Mouse (Mus musculus) MEL-GATA-1-ER (cell line): ENCODE measurements around the gene Prok1.

Experiments
- DNase-seq: peaks from one replicate; pipeline ENCODE4 v3.0.0-alpha.2; 2012; ENCODE audit warnings: low read depth; ENCODE audit errors: extremely low read depth

Prok1 gene

DNA sequence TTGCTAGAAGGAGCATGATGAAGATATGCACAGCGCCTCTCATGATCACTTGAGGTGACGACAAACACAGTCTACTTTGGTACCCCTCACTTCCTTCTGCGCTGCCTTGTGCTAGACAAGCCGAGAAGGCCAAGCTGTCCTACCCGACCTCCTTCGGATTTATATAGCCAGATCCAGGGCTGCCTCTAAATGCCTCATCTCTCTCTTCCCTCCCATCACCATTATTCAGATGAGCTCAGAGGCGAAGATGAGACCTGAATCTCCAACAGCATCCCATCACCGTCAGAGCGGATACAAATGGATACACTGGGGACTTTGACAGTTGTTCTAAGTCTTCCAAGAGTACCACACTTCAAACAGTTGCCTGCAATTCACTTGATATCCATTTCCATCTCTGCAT lies at the start of gene Prok1:
Gene Prok1, minus strand, starts transcription at position 101 of the 400 bp plus-strand sequence.
- no peak for DNase-seq

DNA sequence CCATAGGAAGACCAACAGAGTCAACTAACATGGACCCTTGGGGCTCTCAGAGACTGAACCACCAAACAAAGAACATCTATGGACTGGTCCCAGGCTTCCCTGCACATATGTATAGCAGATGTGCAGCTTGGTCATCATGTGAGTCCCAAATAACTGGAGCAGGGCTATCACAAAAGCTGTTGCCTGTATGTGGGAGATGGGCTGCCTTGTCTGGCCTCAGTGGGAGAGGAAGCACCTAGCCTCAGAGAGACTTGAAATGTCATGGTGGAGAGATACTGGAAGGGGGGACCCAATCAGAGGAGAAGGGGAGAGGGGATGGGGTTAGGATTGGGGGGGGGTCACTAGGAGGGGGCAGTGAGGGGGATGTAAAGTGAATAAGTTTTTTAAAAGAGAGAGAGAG lies 47.8 kb upstream of the Prok1 start:
- no peak for DNase-seq

DNA sequence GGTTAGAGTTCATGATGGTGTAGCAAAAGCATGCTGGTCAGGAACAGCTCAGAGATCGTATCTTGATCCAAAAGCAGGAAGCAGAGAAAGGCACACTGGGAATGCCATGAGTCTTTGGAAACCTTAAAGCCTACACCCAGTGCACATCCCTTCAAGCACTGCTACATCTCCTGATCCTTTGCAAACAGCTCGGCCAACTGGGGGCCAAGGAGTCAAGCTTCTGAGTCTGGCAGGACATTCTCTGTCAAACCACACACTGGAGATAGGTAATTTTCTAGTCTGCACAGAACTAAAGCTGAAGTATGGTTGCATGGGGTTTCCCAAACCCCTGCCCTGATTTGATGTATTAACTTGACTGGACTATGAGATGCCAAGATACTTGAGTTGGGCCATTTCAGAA lies 46.6 kb upstream of the Prok1 start:
- DNase-seq = no peak

DNA sequence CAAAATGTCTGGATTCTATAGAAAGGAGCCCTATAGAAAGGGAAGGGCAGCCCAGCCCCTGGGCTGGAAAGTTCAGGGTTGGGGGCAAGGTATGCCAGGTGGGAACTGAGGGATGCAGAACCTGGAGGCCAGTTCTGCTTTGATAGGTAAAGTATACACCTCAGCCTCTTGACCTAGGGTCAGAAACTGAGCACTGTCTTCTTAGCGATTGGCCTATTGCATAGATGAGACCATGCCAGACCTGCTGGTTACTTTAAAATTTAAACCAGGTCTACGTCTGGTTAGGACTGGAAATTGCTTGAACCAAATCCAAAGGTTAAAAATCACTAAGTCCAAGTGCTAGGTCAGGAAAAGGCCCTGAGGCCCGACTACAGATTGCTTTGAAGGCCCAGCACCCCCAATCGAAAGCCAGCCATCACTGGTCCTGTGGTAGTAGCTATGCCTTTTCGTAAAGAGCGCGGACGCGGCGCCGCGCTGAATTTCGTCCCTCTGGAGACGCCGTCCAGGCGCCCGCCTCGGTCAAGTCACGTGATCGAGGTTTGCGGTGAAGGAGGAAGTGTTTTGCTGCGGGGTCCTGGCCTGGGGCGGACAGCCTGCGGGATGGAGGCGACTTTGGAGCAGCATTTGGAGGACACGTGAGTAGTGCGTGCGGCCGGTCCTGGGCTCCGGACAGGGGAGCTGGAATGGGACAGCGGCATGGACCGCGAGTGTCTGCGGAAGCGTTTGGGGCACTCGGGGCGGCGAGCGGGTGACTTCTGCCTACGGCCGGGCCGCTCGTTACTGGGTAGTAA lies 39.2 kb upstream of the Prok1 start, which contains the start of gene Lamtor5:
Gene Lamtor5, plus strand, starts transcription at position 380 of the 791 bp plus-strand sequence.
- peak; percentile 82 for DNase-seq

DNA sequence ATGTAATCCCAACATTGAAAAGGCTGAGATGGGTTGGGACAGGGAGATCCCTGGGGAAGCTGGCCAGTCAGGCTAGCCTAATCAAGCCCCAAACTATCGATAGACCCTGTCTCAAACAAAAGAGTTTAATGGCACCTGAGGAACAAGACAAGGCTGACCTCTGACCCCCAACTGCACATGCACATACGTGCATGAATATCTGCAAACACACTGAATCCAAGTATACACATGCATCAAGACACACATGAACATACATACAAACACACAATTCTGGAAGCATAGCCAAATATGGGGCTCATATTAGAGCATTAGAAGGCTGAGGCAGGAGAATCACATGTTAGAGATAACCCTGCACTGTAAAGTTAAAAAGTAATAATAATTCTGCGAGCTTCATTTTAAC lies 37.1 kb upstream of the Prok1 start:
- no peak for DNase-seq

DNA sequence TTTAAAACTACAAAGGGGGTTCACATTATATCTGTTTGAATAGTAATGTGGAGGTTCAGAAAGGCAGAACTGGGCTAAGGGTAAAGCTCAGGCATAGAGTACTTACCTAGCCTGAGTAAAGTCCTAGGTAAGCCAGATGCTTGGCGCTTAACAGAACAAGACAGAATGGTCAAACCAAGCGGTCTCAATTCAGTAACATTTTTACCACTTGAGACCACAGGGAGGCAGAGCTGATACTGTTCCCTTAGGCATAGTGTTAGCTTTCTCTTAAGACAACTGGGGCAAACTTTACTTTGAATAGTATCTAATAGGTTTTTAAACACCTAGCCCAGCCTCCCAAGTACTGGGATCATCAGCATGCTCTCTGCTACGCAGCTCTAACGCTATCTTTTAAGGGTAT lies 36.5 kb upstream of the Prok1 start:
- no peak for DNase-seq

GRCm38 (mm10) chr3:107275351-107275750 lies 35.8 kb upstream of the Prok1 start:
- no peak for DNase-seq

- DNase-seq = peak; percentile 52
These were observed 34.3 kb upstream of the Prok1 start for GRCm38 (mm10) chr3:107273820-107274219.

GRCm38 (mm10) chr3:107272433-107272832 lies 32.9 kb upstream of the Prok1 start:
- peak; percentile 34 for DNase-seq

GRCm38 (mm10) chr3:107266814-107267345 lies 27.4 kb upstream of the Prok1 start:
- no peak for DNase-seq

DNA sequence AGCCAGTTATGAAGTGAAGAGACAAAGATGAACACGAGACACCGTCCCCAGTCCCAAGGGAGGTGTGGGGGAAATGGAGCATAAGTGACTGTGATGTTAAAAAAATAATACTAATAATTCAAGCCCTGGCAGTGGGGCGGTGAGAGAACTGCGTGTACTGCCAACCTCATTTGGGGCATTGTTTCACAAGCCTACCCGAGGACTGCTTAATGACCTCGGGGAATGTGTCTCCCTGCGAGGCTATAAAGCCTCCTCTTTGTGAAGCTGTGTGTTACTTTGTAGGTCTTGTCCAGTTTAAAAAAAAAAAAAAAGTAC lies 22.3 kb upstream of the Prok1 start:
- no peak for DNase-seq

DNA sequence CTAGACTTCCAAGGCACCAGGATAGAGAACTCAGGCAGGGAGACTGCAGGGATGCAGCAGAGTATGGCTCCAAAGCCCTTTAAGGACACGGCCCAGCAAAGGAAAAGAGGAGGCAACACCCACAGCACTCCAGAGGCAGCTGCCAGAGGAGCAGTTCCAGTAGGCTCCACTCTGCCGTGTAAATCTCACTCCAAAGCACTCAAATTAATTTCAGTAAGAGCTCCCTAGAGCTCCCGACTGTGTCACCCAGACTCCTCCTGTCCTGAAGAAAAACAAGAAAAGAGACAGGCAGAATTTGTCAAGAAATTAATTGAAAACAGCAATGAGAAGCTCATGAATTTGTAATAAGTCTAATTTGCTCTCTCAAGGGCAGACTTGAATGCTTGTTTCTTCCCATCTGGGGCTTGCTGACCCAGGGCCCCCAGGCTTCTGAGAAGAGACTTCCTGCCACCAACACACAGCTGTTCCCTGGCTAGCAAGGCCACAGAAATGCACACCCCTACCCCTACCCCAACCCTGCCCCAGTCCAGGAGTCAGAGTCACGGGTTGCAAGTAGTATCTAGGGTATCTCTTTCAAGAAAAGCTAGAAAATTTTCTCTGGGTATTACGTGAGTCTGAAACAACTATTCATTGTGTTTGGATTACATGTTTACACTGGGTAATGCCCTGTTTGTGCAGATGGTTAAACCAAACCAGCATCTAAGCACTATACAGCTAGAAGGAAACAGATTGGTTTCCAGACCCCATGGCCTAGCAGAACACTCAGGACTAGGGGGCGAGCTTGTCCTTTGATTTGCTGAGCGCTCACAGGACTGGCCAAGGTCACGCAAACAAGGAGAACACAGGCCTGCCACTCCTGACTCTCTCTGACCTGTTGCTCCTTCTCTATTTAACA lies 21.7 kb upstream of the Prok1 start:
- no peak for DNase-seq

DNA sequence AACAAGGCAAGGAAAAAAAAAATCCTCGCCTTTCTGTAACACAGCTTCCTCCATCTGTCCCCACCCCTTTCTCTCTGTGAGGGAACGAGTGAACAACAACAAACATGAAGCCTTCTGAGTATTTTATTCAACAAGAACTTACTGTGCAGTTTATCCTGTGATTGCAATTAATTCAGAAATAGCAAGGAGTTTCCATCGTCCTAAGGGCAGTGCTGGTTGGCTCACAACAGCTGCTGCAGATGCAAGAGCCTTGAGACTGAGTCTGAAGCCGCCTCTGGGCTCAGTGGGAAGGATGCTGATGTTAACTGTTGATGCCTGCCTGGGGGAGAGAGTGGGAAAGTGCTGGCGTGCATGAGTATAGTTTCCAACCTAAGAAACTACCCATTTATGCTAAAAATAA lies 18.4 kb upstream of the Prok1 start:
- DNase-seq = no peak

DNA sequence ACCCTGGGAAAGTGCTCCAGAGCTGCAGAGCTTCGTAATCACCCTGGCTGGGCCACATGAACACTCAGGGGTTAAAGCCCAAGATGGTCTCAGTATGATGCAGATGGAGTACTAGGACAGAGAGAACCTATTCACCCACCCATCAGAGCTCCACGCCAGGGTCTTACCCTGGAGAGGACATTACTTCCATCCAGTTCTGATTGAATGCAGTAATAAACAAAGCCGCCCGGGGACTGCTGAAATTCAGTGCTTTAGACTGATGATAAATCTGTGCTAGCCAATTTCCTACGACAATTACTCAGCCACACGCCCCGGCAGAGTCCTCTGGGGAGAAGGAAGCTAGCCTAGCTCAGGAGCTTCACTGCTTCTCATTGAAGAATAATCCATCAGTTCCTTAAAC lies 17.2 kb upstream of the Prok1 start:
- DNase-seq = no peak

- DNase-seq = no peak
These were observed 16.5 kb upstream of the Prok1 start for GRCm38 (mm10) chr3:107255992-107256391.

GRCm38 (mm10) chr3:107253925-107254324 lies 14.4 kb upstream of the Prok1 start:
- no peak for DNase-seq

GRCm38 (mm10) chr3:107252035-107252434 lies 12.5 kb upstream of the Prok1 start:
- DNase-seq = peak; percentile 23

DNA sequence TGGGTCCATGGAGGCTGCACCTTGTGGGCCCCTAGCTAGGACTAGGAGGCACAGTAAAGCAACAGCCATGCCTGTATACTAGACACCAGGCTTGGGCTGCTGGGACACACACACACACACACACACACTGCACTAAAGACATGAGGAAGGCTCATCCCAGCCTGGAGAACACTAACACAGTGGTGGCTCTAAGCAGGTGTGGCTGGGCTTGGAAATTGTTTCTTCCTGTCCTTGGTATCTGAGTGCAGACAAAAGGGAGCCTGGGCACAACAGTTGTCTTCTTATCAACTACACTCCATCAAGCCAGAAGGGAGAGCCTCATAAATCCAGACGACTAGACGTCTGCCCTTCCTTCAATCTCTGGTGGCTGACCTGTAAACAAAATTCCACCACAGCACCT lies 10.8 kb upstream of the Prok1 start:
- no peak for DNase-seq

DNA sequence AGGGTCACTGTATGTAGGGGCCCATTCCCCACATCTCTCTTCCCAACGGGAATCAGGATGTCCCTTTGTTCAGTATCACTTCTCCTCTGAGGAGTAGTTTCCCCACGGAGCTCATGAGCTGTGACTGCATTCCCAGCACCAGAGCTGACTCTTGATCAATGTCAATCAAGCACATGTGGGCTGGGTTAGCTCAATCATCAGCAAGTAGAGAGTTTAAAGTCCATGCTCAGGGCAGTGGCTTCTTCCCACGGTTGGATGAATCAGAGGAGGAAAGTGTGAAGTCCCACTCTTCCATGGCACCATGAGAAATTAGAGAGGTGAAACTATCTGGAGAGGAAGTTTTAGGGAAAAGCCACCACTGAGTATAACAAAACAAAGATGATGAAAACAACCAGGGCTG lies 9.5 kb upstream of the Prok1 start:
- DNase-seq = no peak

DNA sequence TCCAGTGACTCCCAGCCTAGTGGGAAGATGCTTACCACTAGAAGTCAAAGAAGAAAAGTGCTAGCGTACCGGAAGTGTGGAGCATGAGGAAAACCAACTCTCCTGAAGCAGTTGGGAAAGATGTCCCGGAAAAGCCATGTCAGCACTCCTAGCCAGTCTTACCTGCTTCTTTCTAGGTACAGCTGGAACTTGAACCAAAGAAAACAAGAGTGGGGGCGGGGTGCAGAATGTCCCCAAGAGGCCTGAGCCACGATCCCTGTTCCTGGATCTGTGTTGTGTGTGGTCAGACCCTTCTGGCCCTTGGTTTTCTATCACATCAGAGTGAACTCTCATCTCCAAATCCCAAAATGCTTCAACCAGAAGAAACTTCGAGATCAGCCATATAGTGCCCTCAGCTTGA lies 7.4 kb upstream of the Prok1 start:
- DNase-seq = no peak

GRCm38 (mm10) chr3:107241389-107242094 lies 2.0 kb upstream of the Prok1 start:
- no peak for DNase-seq
